Mouse (Mus musculus) urinary bladder, postnatal 36 days (tissue): ENCODE data around the gene Msh4.

Experiments
- DNase-seq, 2 experiments: peaks; one replicate each; pipeline ENCODE4 v3.0.0; 2022; ENCODE audit warnings: low spot score in 2 of 2, mixed read lengths in 1 of 2

Gene Msh4

DNA sequence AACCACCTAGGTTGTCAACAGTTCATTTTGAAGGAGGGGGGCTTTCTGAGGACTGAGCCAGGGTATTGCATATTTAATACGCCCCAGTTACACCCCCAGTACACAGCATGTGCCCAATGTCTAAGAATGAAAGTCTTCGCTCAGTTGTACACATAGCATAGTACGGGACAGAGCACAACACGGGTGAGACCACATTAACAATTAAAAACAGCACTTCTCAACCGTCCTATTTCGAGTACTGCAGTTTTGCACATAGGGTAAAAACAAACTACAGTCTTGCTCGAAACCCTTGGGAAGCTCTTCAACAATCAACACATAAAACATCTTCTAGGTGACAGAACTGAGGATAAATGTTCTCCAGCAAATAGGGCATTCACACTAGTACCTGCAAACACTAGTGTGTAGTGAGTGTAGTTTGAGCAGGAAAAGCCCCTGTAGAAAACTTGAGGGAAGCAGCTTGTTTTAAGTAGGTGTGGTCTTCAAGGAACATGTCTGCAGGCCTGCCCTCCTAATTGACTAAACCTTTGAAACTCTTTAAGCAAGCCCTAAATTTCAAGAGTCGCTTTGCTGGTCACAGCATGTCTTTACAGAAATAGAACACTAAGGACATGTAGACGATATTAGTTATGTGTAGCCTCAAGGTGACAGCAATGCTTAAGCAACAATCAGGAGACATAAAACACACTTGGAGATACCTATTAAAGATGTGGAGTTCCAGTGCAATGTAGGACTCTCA lies at the start of gene Msh4:
Msh4 (minus strand) TSS at position 3 of the 736 bp plus-strand sequence.
- DNase-seq: no peak

GRCm38 (mm10) chr3:153948176-153948575 lies 42.2 kb upstream of the Msh4 start:
- DNase-seq: no peak

DNA sequence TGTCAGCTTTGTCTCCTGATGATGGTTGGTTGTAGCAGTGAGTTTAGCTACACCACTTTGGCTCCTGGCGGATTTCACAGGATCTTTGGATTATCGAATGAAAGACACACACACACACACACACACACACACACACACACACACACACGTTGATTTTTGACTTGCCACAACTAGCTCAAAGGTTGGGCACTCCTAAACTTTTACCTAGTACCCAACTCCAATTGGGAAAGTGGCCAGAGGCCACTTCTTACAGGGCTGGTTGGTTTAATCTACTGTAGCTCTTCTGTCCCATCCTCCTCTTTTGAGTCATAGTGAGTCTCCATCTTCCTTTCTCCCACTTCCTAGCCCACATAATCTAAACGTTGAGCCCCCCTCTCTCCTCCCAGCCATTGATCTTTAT lies 41.3 kb upstream of the Msh4 start:
- no peak for DNase-seq

DNA sequence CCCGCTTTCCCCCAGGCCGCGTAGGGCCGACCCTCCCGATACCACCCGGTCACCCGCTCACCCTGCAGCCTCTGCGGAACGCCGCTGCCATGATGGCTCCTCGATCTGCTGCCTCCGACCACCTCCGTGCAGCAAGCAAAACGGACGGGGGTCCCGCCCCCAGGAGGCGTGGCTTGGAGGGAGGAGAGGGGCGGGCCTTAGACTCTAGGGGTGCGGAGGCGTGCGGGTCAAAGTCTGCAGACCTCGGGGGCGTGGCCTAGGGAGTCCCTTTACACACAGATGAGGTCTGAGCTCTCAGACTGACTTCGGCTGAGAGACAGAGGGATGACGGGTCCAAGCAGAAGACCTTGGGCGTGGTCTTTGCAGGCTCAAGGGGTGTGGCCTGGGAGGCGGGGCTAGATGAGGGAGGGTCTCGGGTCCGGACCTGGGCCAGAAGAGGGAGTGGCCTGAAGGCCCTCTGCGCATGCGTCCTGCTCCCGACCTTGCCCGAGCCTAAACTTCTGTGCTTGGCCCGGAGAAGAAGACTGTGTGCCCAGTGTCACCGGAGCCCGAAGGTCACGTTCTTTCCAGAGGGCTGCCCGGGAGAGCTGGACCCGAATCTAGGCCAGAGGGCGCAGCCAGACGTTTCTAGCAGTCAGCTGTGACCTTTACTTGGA lies 38.5 kb upstream of the Msh4 start, which contains the start of gene Acadm:
Acadm (minus strand) TSS at position 298 of the 656 bp plus-strand sequence.
- peak; percentile 97 to 99 for DNase-seq

GRCm38 (mm10) chr3:153943901-153944334 lies 38.0 kb upstream of the Msh4 start:
- DNase-seq: no peak

DNA sequence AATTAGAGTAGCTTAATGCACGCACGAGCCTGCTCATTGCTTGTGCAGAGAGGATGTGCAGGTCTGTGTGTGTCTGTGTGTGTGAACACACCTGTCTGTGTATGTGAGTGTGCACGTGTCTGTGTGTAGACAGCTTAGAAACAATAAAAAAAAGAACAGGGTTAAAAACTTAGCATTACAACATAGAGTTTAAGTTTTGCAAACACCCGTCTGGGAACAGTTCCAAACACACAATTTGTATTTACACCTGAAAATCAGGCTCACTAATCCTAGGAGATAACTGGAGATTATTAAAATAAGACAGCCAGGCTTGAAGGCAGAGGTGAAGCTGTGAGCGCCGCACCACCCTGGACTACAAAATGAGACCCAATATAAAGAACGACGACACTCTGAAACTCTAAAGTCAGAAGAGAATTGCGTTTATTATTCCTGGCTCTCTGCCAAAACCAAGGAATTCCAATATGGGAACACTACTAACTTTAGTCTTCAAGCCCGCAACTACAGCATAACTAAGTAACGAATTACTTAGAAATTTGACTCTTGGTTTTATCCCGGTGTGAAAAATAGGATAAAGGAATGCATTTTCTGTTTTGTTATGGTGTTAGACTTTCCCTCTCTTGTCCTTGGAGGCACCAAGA lies 37.2 kb upstream of the Msh4 start:
- no peak for DNase-seq

- DNase-seq: no peak
Observed at GRCm38 (mm10) chr3:153941613-153942012, 35.7 kb upstream of the Msh4 start.

- no peak for DNase-seq
Observed at GRCm38 (mm10) chr3:153940486-153940885, 34.5 kb upstream of the Msh4 start.

DNA sequence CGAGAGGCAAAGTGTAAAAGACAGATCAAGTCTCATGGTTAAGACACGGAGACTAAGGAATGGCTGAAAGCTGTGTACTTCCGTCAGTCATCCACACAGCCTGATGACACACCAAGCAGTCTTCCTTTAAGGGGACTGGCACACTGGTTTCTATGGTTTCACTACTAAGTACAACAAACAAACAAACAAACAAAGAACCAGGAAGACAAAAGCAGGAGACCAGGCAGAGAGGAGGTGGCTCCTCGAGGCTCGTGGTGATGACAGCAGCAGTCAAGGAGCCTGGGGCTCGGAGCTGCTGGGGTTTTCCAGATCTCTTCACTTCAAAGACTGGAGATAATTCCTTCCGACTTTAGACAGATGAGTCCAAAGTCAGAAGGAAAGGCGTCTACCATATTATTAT lies 34.1 kb upstream of the Msh4 start:
- no peak for DNase-seq

GRCm38 (mm10) chr3:153937116-153937810 lies 31.3 kb upstream of the Msh4 start:
- DNase-seq: no peak

- no peak for DNase-seq
Observed at GRCm38 (mm10) chr3:153935878-153936277, 29.9 kb upstream of the Msh4 start.

GRCm38 (mm10) chr3:153932461-153932860 lies 26.5 kb upstream of the Msh4 start:
- DNase-seq: no peak

DNA sequence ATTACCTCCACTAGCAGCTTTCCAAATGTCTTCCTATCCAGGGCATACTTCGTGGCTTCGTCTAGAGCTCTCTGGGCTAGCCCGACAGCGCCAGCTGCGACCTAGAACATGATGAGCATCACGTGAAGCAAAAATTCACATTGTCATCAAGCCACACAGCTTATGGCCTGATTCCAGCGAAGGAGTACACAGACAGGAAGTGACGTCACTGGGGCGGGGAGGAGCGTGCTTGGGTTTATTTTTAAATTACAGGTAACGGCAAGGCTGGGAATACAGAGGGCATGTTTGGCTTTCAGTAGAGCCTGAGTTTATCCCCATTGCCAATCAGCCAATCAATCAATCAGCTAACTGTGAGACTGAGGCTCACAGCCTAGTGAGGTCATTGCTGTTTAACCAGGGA lies 23.6 kb upstream of the Msh4 start:
- no peak for DNase-seq

GRCm38 (mm10) chr3:153926333-153926732 lies 20.4 kb upstream of the Msh4 start:
- DNase-seq: no peak

DNA sequence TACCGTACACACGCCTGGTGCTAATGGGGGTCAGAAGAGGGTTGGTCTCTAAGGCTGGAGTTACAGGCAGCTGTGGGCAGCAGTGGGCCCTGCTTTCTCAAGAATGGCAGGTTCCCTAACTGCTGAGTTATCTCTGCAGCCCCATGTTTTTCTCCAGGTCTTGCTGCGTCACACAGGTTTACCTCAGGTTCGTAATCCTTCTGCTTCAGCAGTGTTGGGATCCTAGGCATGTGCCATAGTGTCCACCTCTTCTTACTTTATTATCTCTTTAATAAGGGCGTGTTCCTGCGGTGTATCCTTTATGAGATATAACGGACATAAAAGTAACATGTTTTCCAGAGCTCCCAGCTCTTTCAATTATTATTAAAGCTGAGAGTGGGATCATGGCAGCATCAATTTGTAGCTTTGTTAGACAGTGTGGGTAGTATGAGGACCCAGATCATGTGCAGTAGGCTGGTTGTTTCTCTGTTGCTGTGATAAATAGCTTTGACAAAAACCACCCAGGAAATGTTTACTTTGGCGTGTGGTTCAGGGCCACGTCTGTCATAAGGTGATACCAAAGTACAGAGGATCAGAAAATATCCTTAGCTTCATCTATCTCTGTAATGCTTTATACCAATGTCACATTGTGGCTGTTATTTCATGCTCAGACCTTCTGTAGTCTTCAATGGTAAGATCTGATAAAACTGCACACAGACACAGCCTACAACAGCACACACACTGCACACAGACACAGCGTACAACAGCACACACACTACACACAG lies 15.4 kb upstream of the Msh4 start:
- DNase-seq: no peak

GRCm38 (mm10) chr3:153917200-153917599 lies 11.3 kb upstream of the Msh4 start:
- DNase-seq: no peak

GRCm38 (mm10) chr3:153913510-153914243 lies 7.7 kb upstream of the Msh4 start:
- no peak for DNase-seq

DNA sequence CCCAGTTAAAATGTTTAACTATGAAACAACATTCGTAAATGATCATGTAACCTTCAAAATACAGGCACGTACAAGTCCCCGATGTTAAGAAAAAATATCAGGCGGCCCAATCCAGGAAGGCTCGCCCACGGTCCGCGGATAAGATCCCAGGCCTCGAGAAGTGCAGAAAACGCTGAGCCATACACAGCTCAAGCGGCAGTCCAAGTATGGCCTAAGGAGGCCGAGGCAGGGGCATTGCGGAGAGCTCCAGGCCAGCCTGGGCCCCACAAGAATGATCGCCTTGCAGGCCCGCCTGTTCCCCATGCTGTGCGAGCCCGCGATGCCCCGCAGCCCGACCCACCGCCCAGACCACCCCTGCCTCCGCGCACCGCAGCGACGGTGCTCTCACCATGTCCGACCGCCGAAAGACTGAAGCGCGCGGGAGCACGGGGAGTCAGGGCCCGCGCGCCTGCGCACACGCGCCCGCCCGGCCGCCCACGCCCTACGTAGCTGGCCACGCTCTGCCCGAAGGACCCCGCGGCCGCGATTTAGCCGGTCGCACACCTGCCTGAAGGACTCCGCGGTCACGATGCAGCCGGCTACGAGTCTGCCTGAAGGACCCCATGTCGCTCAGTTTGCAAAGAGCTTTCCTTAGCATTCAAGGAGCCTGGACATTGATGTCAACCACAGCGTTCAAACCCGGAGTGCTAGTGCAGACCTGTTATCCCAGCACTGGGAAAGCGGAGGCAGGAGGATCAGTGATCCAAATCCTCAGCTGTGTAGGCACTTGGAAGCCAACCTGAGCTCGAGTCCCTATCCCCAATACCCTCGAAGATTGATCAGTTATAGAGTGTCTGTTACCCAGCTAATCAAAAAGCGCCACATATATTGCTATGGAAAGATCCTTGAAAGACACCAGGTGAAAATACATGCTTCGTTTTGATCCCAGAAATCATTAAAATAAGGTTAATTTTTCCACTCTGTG lies 6.9 kb upstream of the Msh4 start, which contains the start of gene Rabggtb:
Rabggtb (minus strand) TSS at position 464 of the 964 bp plus-strand sequence.
- peak; percentile 90 to 94 for DNase-seq

DNA sequence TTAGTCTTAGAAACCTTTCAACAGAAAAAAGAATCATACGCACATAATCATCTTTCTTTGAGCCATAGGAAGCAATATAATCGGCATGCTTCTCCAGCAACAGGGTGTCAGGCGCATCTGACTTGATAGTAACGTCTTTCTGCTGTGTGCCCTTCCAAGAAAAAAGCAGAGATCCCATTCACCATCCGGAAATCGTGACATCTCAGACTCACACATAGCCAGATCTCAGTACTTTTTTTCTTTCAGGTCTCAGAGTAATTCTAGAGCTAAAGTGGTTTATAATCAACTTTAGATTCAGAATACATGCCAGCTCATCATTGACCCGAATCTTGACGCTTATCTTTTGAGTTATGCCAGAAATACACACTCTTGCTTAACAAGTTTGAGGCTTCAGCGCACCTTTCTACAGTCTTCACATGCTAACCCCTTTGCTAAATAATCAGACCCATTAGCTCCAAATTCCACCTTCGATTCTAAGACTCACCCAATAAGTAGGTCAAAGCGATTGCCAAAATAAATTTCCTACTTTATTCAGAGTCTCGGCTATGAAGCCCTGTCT lies 6.0 kb upstream of the Msh4 start:
- no peak for DNase-seq
